Mouse (Mus musculus): ENCODE results near the gene Itpripl1.
"Not testable (repeated sequence)": the region's sequence is repeated elsewhere in the genome, so short reads cannot be mapped to it uniquely, and the experiment has no call there.

Gene Itpripl1

GRCm38 (mm10) chr2:127090151-127090550 is 53.1 kb downstream of the Itpripl1 start:
- not testable (repeated sequence) for DNase-seq
